In genomic region chr7:73765186-73765903, GRCm38 (mm10) we compare ENCODE assay signal across 14 mouse cellular contexts. TPM values are rescaled to one million over a fixed set of nuclear protein-coding genes. Genes with fewer than 3 reads are reported as not detected.
DNase-seq lines count a peak whose midpoint lies in the region; ATAC-seq and TF ChIP-seq lines count a peak whose summit lies in the region.
"Had no signal": no experiment of that assay in that cellular context is flagged by ENCODE, and none has a peak within 500 bp of the region (broad histone marks: within the 10 kb centered on the region; RNA-seq: fewer than 3 reads in every experiment).

No protein-coding gene starts in this region.

- TF ChIP-seq CTCF in MEL (IDR thresholded peaks at IDR 0.05 in 2 of 3, conservative IDR thresholded peaks at IDR 0.05 in 1 of 3; ENCODE audit: control insufficient read depth in 1 of 3, insufficient read depth in 1 of 3, low read depth in 2 of 3, low read length in 3 of 3, poor library complexity in 1 of 3, severe bottlenecking in 1 of 3), result no peak
- no peak for TF ChIP-seq CTCF in liver, postnatal 0 days (IDR thresholded peaks at IDR 0.05; ENCODE audit: low read depth)

- WGBS in heart, embryonic 12.5 days, result 26% methylated on average over 7 of the region's 7 CpGs
- WGBS in liver, postnatal 0 days (ENCODE audit: insufficient replicate concordance), result 36% methylated on average over 7 of the region's 7 CpGs

- no peak for TF ChIP-seq RAD21 in MEL (IDR thresholded peaks at IDR 0.05; ENCODE audit: low read depth, low read length)

- no peaks in the 10 kb centered on the region for H3K36me3 ChIP-seq in heart, embryonic 12.5 days
- H3K36me3 ChIP-seq in MEL (ENCODE audit: control insufficient read depth in 1 of 2, insufficient read depth in 2 of 2, low read length in 2 of 2), result peaks cover 0 to 12% of the 10 kb centered on the region in 2 experiments; a peak in 2 of 4 replicates
- H3K36me3 ChIP-seq in liver, postnatal 0 days (replicated peaks; ENCODE audit: insufficient read depth, low read length), result no peaks in the 10 kb centered on the region
- H3K36me3 ChIP-seq: midbrain, embryonic 12.5 days had no signal

- TF ChIP-seq EP300 in MEL (IDR thresholded peaks at IDR 0.05; ENCODE audit: low read depth in 1 of 2, low read length in 2 of 2), result peak; percentile 99
- TF ChIP-seq EP300 in liver, postnatal 0 days (IDR thresholded peaks at IDR 0.05; ENCODE audit: low read depth), result peak; percentile 93

- H3K27me3 ChIP-seq in heart, embryonic 12.5 days (replicated peaks), result peaks cover 3% of the 10 kb centered on the region; the same call in 1 of the 2 replicates
- no peaks in the 10 kb centered on the region; a peak in 1 of 4 replicates for H3K27me3 ChIP-seq in MEL (ENCODE audit: control insufficient read depth in 1 of 2, insufficient read depth in 2 of 2, low read length in 2 of 2)
- no peaks in the 10 kb centered on the region for H3K27me3 ChIP-seq in liver, postnatal 0 days (ENCODE audit: insufficient read depth, low read length)
- H3K27me3 ChIP-seq: lung, embryonic 15.5 days; midbrain, embryonic 12.5 days had no signal

- no peak for DNase-seq in heart, postnatal 14 days
- peak; percentile 93 for DNase-seq in MEL (ENCODE audit: low read depth, low spot score)
- no peak for DNase-seq in liver, postnatal 0 days
- DNase-seq in retina, postnatal 1 day, result no peak
- DNase-seq in embryo, embryonic 10 days (ENCODE audit: low spot score), result no peak
- DNase-seq in gastrocnemius, postnatal 14 days, result no peak
- DNase-seq: adrenal gland, postnatal 14 days; B cell, adult 2 months; gastrocnemius, postnatal 10 days; thymus, postnatal 4 days had no signal

- no peak overlapping the region for H3K4me2 ChIP-seq in heart, embryonic 12.5 days
- H3K4me2 ChIP-seq in liver, postnatal 0 days (ENCODE audit: low read depth, low read length), result no peak overlapping the region
- H3K4me2 ChIP-seq: lung, embryonic 15.5 days; midbrain, embryonic 12.5 days had no signal

- peaks cover 9% of the 10 kb centered on the region; the same call in 1 of the 2 replicates for H3K9me3 ChIP-seq in heart, embryonic 12.5 days (replicated peaks)
- H3K9me3 ChIP-seq in MEL (replicated peaks; ENCODE audit: insufficient read depth, low read length), result no peaks in the 10 kb centered on the region
- no peaks in the 10 kb centered on the region for H3K9me3 ChIP-seq in liver, postnatal 0 days (ENCODE audit: low read length)
- H3K9me3 ChIP-seq: lung, embryonic 15.5 days; midbrain, embryonic 12.5 days had no signal

- peak in 1 of 2 experiments; percentile 46; a peak in 2 of 4 replicates for TF ChIP-seq POLR2A in MEL (IDR thresholded peaks at IDR 0.05; ENCODE audit: control insufficient read depth in 1 of 2, insufficient read depth in 1 of 2, low read depth in 1 of 2, low read length in 2 of 2, poor library complexity in 1 of 2)

- peaks cover 13% of the 10 kb centered on the region for H3K4me1 ChIP-seq in heart, embryonic 12.5 days (replicated peaks)
- H3K4me1 ChIP-seq in MEL (ENCODE audit: control insufficient read depth in 1 of 2, insufficient read depth in 2 of 2, low read length in 2 of 2), result peaks cover 5 to 14% of the 10 kb centered on the region in 2 experiments
- peaks cover 2% of the 10 kb centered on the region; the same call in 1 of the 2 replicates for H3K4me1 ChIP-seq in liver, postnatal 0 days (ENCODE audit: insufficient read depth)
- H3K4me1 ChIP-seq: midbrain, embryonic 12.5 days had no signal

- H3K79me2 ChIP-seq in MEL (ENCODE audit: control insufficient read depth, insufficient read depth, low read length, poor library complexity), result no peaks in the 10 kb centered on the region

- peak overlapping the region; percentile 54 for H3K27ac ChIP-seq in heart, embryonic 12.5 days (ENCODE audit: poor library complexity, severe bottlenecking)
- peak overlapping the region; percentile 96 for H3K27ac ChIP-seq in MEL (ENCODE audit: control insufficient read depth, low read depth, low read length)
- peak overlapping the region; percentile 48; the same call in 1 of the 2 replicates for H3K27ac ChIP-seq in liver, postnatal 0 days (ENCODE audit: low read depth)
- H3K27ac ChIP-seq: lung, embryonic 15.5 days; midbrain, embryonic 12.5 days had no signal

- intact Hi-C loops in heart, postnatal 14 days (cut with DNase I), result no loop called here
- intact Hi-C loops in gastrocnemius, postnatal 14 days (cut with DNase I; ENCODE audit: low total_unique reads), result no loop called here

- H3K4me3 ChIP-seq in heart, embryonic 12.5 days, result no peak overlapping the region
- peak overlapping the region in 1 of 2 experiments; percentile 16; a peak in 3 of 4 replicates for H3K4me3 ChIP-seq in MEL (ENCODE audit: control insufficient read depth in 1 of 2, insufficient read depth in 1 of 2, low read depth in 2 of 2, low read length in 2 of 2)
- H3K4me3 ChIP-seq in liver, postnatal 0 days (ENCODE audit: low read depth, low read length), result no peak overlapping the region
- H3K4me3 ChIP-seq: lung, embryonic 15.5 days; midbrain, embryonic 12.5 days had no signal

- H3K9ac ChIP-seq in heart, embryonic 12.5 days, result no peak overlapping the region
- H3K9ac ChIP-seq in MEL (ENCODE audit: control insufficient read depth, low read depth, low read length, poor library complexity, severe bottlenecking), result peak overlapping the region; percentile 27
- no peak overlapping the region for H3K9ac ChIP-seq in liver, postnatal 0 days (replicated peaks)
- H3K9ac ChIP-seq: lung, embryonic 15.5 days; midbrain, embryonic 12.5 days had no signal

- ATAC-seq in heart, embryonic 12.5 days (ENCODE audit: insufficient number of reproducible peaks, low FRiP score), result peak; percentile 90
- ATAC-seq in granulocyte monocyte progenitor cell, adult 5-6 weeks (replicated peaks; ENCODE audit: poor library complexity, severe bottlenecking), result peak; percentile 52
- peak; percentile 66 for ATAC-seq in liver, postnatal 0 days

TF ChIP-seq in MEL, 35 proteins besides CTCF, POLR2A, EP300 and RAD21 (continues in another document):
- TF ChIP-seq JUND (IDR thresholded peaks at IDR 0.05; ENCODE audit: low read depth, low read length) (0 out of 2 replicates have a peak, but pooled peaks have one; percentile 31), MYC (IDR thresholded peaks at IDR 0.05; ENCODE audit: low read depth, low read length) (peak; percentile 77), RCOR1 (IDR thresholded peaks at IDR 0.05; ENCODE audit: low read depth, low read length) (peak; percentile 89), MXI1 (IDR thresholded peaks at IDR 0.05; ENCODE audit: low read depth, low read length) (peak; percentile 62), POLR2AphosphoS5 (IDR thresholded peaks at IDR 0.05; ENCODE audit: borderline replicate concordance, low read depth, low read length) (no peak), MAFK (IDR thresholded peaks at IDR 0.05; ENCODE audit: borderline replicate concordance, low read depth, low read length) (peak; percentile 95), USF1 (IDR thresholded peaks at IDR 0.05; ENCODE audit: low read depth, low read length) (peak; percentile 68; the same call in 1 of the 2 replicates), NRF1 (IDR thresholded peaks at IDR 0.05; ENCODE audit: insufficient read depth, low read depth, low read length, poor library complexity, severe bottlenecking) (no peak), ZNF384 (IDR thresholded peaks at IDR 0.05; ENCODE audit: low read depth, low read length) (peak; percentile 97), TAL1 (IDR thresholded peaks at IDR 0.05; ENCODE audit: low read length) (peak; percentile 91), POLR2AphosphoS2 (IDR thresholded peaks at IDR 0.05; ENCODE audit: low read length) (peak; percentile 59; the same call in 1 of the 2 replicates), BHLHE40 (IDR thresholded peaks at IDR 0.05; ENCODE audit: borderline replicate concordance, low read depth, low read length) (peak; percentile 73; the same call in 1 of the 2 replicates), MAZ (IDR thresholded peaks at IDR 0.05; ENCODE audit: low read depth, low read length) (peak; percentile 95), E2F4 (IDR thresholded peaks at IDR 0.05; ENCODE audit: borderline replicate concordance, low read depth, low read length) (no peak), ZKSCAN1 (IDR thresholded peaks at IDR 0.05; ENCODE audit: low read depth, low read length) (no peak; the same call in 1 of the 2 replicates), GATA1 (IDR thresholded peaks at IDR 0.05; ENCODE audit: low read depth, low read length) (peak; percentile 100), MYB (IDR thresholded peaks at IDR 0.05; ENCODE audit: low read depth, low read length) (peak; percentile 76), HCFC1 (IDR thresholded peaks at IDR 0.05; ENCODE audit: low read depth, low read length) (peak; percentile 64; the same call in 1 of the 2 replicates), SMC3 (IDR thresholded peaks at IDR 0.05; ENCODE audit: low read depth, low read length) (no peak), GABPA (IDR thresholded peaks at IDR 0.05; ENCODE audit: low read depth, low read length) (peak; percentile 78; the same call in 1 of the 2 replicates), MAX (IDR thresholded peaks at IDR 0.05; ENCODE audit: low read length) (peak; percentile 46; the same call in 1 of the 2 replicates), TBP (IDR thresholded peaks at IDR 0.05; ENCODE audit: low read depth, low read length) (peak; percentile 58; the same call in 1 of the 2 replicates), ETS1 (IDR thresholded peaks at IDR 0.05; ENCODE audit: low read depth, low read length) (peak; percentile 97), UBTF (IDR thresholded peaks at IDR 0.05; ENCODE audit: borderline replicate concordance, insufficient read depth, low read depth, low read length) (no peak), USF2 (IDR thresholded peaks at IDR 0.05; ENCODE audit: borderline replicate concordance in 1 of 2, insufficient read depth in 1 of 2, low read depth in 1 of 2, low read length in 2 of 2) (no peak), ZC3H11A (IDR thresholded peaks at IDR 0.05; ENCODE audit: low read depth, low read length) (no peak), SIN3A (IDR thresholded peaks at IDR 0.05; ENCODE audit: low read length) (peak; percentile 89)

RNA-seq across cellular contexts. Expression of gene Fam174b, which starts 25.2 kb away (rescaled TPM):
- 46.8 and 51.4 TPM in 2 replicates for polyA plus RNA-seq in heart, embryonic 12.5 days (2016; fragmentation: Nextera tagmentation; extraction: Ambion mirVana)
- total RNA-seq in heart, postnatal 14 days (2021), result 100 to 1,000 TPM; 132 TPM
- 0.88 and 1.7 TPM in 2 replicates for total RNA-seq in MEL (2012; rRNA removed)
- 1 to 10 TPM in 1 of 2 experiments, not detected in 1; 1.4 TPM for polyA plus RNA-seq in MEL (2012; ENCODE audit: insufficient read depth in 1 of 2, insufficient read length in 2 of 2, low read depth in 1 of 2, low replicate concordance in 2 of 2, missing spikeins in 1 of 2)
- 3.0 and 5.8 TPM in 2 replicates for total RNA-seq in granulocyte monocyte progenitor cell, adult 5-6 weeks (2014; fragmentation: Nextera tagmentation)
- total RNA-seq in granulocyte monocyte progenitor cell, adult 5-6 weeks (2017), result 3.9 and 6.6 TPM in 2 replicates
- polyA plus RNA-seq in liver, postnatal 0 days (2015; fragmentation: Nextera tagmentation; extraction: Ambion mirVana), result 2.6 and 2.9 TPM in 2 replicates
- 1 to 10 TPM; 2.4 to 3.0 TPM for total RNA-seq in gastrocnemius, postnatal 14 days (2021)

Comparison
In these comparisons a context has a peak if more than half of its experiments do, and no peak if none do; other contexts are left out.
1. RNA of gene Fam174b, which starts 25.2 kb away (total RNA-seq): 132 TPM in heart, postnatal 14 days; 3.0 to 6.6 TPM in granulocyte monocyte progenitor cell, adult 5-6 weeks, 2.4 to 3.0 TPM in gastrocnemius, postnatal 14 days and 0.88 to 1.7 TPM in MEL; every median in the first group is over 10 times any median in the second.
2. Peak in every context shown above with its lines, with median percentiles within 50 percentile points of each other: ATAC-seq and H3K27ac ChIP-seq.